Mouse (Mus musculus) bone marrow macrophage, adult 2 months (primary cell): ENCODE data around the gene Kynu.

Experiments used
- CTCF ChIP-seq: IDR thresholded peaks from 2 replicates; pipeline ENCODE4 v1.5.1; 2012; ENCODE audit warnings: low read depth, mild to moderate bottlenecking, low read length, moderate library complexity
- POLR2A ChIP-seq: IDR thresholded peaks from 2 replicates; pipeline ENCODE4 v1.6.1; 2012; ENCODE audit warnings: mild to moderate bottlenecking, low read depth, low read length, borderline replicate concordance

- TF ChIP-seq CTCF: no peak
- no peak for TF ChIP-seq POLR2A
Measured at GRCm38 (mm10) chr2:43728831-43729230, 173.7 kb downstream of the Kynu start.
